Mouse (Mus musculus) forebrain, embryonic 10.5 days (tissue): ENCODE measurements around the gene Gjc2. TPM values are rescaled to one million over a fixed set of nuclear protein-coding genes. Genes with fewer than 3 reads are reported as not detected.

Experiments used
- DNase-seq: peaks from one replicate; pipeline ENCODE4 v3.0.0-alpha.2; 2017; ENCODE audit warnings: low spot score; ENCODE audit errors: extremely low spot score
- H3K27ac ChIP-seq: fragments of 300-500 bp; sonication (generic); 2 replicates; pipeline ENCODE4 v1.5.1; 2016; ENCODE audit warnings: mild to moderate bottlenecking
- H3K27me3 ChIP-seq: fragments of 300-500 bp; sonication (generic); 2 replicates; pipeline ENCODE4 v1.6.1; 2016; ENCODE audit warnings: mild to moderate bottlenecking; ENCODE audit not compliant: poor library complexity, severe bottlenecking
- H3K36me3 ChIP-seq: fragments of 300-500 bp; sonication (generic); replicated peaks from 2 replicates; pipeline ENCODE4 v1.6.1; 2016; ENCODE audit warnings: mild to moderate bottlenecking, moderate library complexity
- H3K4me1 ChIP-seq: fragments of 300-500 bp; sonication (generic); 2 replicates; pipeline ENCODE4 v1.6.1; 2016
- H3K4me3 ChIP-seq: fragments of 300-500 bp; sonication (generic); 2 replicates; pipeline ENCODE4 v1.5.1; 2016; ENCODE audit warnings: mild to moderate bottlenecking, moderate library complexity
- H3K9me3 ChIP-seq: fragments of 300-500 bp; sonication (generic); 2 replicates; pipeline ENCODE4 v1.6.1; 2016; ENCODE audit warnings: mild to moderate bottlenecking, moderate library complexity
- WGBS: fragments of 180-500 bp; shearing (Covaris S2); methylation state at CpG from one replicate; pipeline ENCODE4 v1.1.7; 2016; 5-methylcytosine and 5-hydroxymethylcytosine counted together
- polyA plus RNA-seq: library from polyadenylated mRNA; unstranded; fragments of >200 nt; fragmentation: Nextera tagmentation; extraction: Ambion mirVana; gene quantifications from 2 replicates; pipeline ENCODE4 v1.2.1, GENCODE M21; 2016

The Gjc2 gene
- polyA plus RNA-seq, 1 experiment from 2014 or later, result not detected

GRCm38 (mm10) chr11:59196230-59196629, 13.2 kb upstream of the Gjc2 start:
- Histone ChIP-seq H3K27ac (no peak overlapping the region), H3K9me3 (no peaks in the 10 kb centered on the region), H3K36me3 (peaks cover 16% of the 10 kb centered on the region), H3K4me3 (no peak overlapping the region), H3K27me3 (no peaks in the 10 kb centered on the region), H3K4me1 (peaks cover 7% of the 10 kb centered on the region)
- DNase-seq, result no peak

GRCm38 (mm10) chr11:59192059-59192386, 9.0 kb upstream of the Gjc2 start, which contains the start of gene Guk1:
TSS of gene Guk1 (minus strand) at chr11:59192212.
- DNase-seq, result no peak
- WGBS, result 5% methylated on average over 16 of the region's 16 CpGs
- Histone ChIP-seq H3K27ac (peak within 1 kb of the TSS; percentile 91), H3K36me3 (peaks cover under 1% of the 10 kb centered on the region; the same call in 1 of the 2 replicates), H3K4me1 (peaks cover 10% of the 10 kb centered on the region), H3K9me3 (no peaks in the 10 kb centered on the region), H3K27me3 (no peaks in the 10 kb centered on the region), H3K4me3 (peak within 1 kb of the TSS; percentile 73)

GRCm38 (mm10) chr11:59191231-59192058, 8.4 kb upstream of the Gjc2 start:
- peak; percentile 88 for DNase-seq
- no peaks in the 10 kb centered on the region for H3K27me3 ChIP-seq
- peaks cover 6% of the 10 kb centered on the region for H3K36me3 ChIP-seq
- H3K27ac ChIP-seq, result peak overlapping the region; percentile 91
- no peaks in the 10 kb centered on the region for H3K9me3 ChIP-seq
- H3K4me1 ChIP-seq, result peaks cover 10% of the 10 kb centered on the region
- WGBS, result under 1% methylated on average over 56 of the region's 59 CpGs
- peak overlapping the region; percentile 73 for H3K4me3 ChIP-seq

- DNase-seq, result no peak
- Histone ChIP-seq H3K9me3 (no peaks in the 10 kb centered on the region), H3K27ac (no peak overlapping the region), H3K27me3 (no peaks in the 10 kb centered on the region), H3K4me1 (peaks cover 10% of the 10 kb centered on the region), H3K4me3 (no peak overlapping the region), H3K36me3 (peaks cover 44% of the 10 kb centered on the region)
- WGBS, result 87% methylated on average over 6 of the region's 6 CpGs
These were observed 4.7 kb upstream of the Gjc2 start for GRCm38 (mm10) chr11:59187706-59188105.

GRCm38 (mm10) chr11:59185490-59185889, 2.5 kb upstream of the Gjc2 start:
- peaks cover 47% of the 10 kb centered on the region for H3K36me3 ChIP-seq
- peak; percentile 12 for DNase-seq
- WGBS, result 88% methylated on average over 5 of the region's 5 CpGs

GRCm38 (mm10) chr11:59183821-59184220, 808 bp upstream of the Gjc2 start:
- H3K9me3 ChIP-seq, result no peaks in the 10 kb centered on the region
- no peak for DNase-seq
- peaks cover 47% of the 10 kb centered on the region for H3K36me3 ChIP-seq
- no peaks in the 10 kb centered on the region for H3K4me1 ChIP-seq
- H3K27ac ChIP-seq, result no peak overlapping the region
- H3K4me3 ChIP-seq, result no peak overlapping the region
- 46% methylated on average over 3 of the region's 3 CpGs for WGBS
- H3K27me3 ChIP-seq, result peaks cover 19% of the 10 kb centered on the region

More at GRCm38 (mm10) chr11:59185490-59185889, 2.5 kb upstream of the Gjc2 start:
- H3K4me3 ChIP-seq, result no peak overlapping the region
- no peaks in the 10 kb centered on the region for H3K9me3 ChIP-seq
- H3K4me1 ChIP-seq, result no peaks in the 10 kb centered on the region
- H3K27me3 ChIP-seq, result peaks cover 5% of the 10 kb centered on the region; the same call in 1 of the 2 replicates
- H3K27ac ChIP-seq, result no peak overlapping the region

GRCm38 (mm10) chr11:59176921-59177320, 6.1 kb downstream of the Gjc2 start:
- no peaks in the 10 kb centered on the region for H3K36me3 ChIP-seq
- no peak for DNase-seq
- peaks cover 9% of the 10 kb centered on the region for H3K4me1 ChIP-seq
- H3K27ac ChIP-seq, result no peak overlapping the region
- 9% methylated on average over 34 of the region's 34 CpGs for WGBS
- peak overlapping the region; percentile 24; the same call in 1 of the 2 replicates for H3K4me3 ChIP-seq
- H3K9me3 ChIP-seq, result no peaks in the 10 kb centered on the region
- peaks cover 78% of the 10 kb centered on the region for H3K27me3 ChIP-seq

GRCm38 (mm10) chr11:59176475-59176874, 6.5 kb downstream of the Gjc2 start:
- H3K9me3 ChIP-seq, result no peaks in the 10 kb centered on the region
- no peak overlapping the region for H3K27ac ChIP-seq
- H3K27me3 ChIP-seq, result peaks cover 76% of the 10 kb centered on the region
- peaks cover 9% of the 10 kb centered on the region for H3K4me1 ChIP-seq
- no peaks in the 10 kb centered on the region for H3K36me3 ChIP-seq
- WGBS, result 5% methylated on average over 48 of the region's 48 CpGs
- peak overlapping the region; percentile 24; the same call in 1 of the 2 replicates for H3K4me3 ChIP-seq
- DNase-seq, result no peak

- DNase-seq, result no peak
- H3K27ac ChIP-seq, result no peak overlapping the region
- 65% methylated on average over 6 of the region's 6 CpGs for WGBS
- H3K27me3 ChIP-seq, result peaks cover 67% of the 10 kb centered on the region
- no peaks in the 10 kb centered on the region for H3K9me3 ChIP-seq
- no peaks in the 10 kb centered on the region for H3K36me3 ChIP-seq
- peaks cover 9% of the 10 kb centered on the region for H3K4me1 ChIP-seq
- H3K4me3 ChIP-seq, result no peak overlapping the region
These were observed 8.7 kb downstream of the Gjc2 start for GRCm38 (mm10) chr11:59174189-59174838.

- H3K27me3 ChIP-seq, result peaks cover 29% of the 10 kb centered on the region
- DNase-seq, result no peak
- H3K4me3 ChIP-seq, result no peak overlapping the region
- H3K36me3 ChIP-seq, result no peaks in the 10 kb centered on the region
- WGBS, result 78% methylated on average over 4 of the region's 4 CpGs
- no peaks in the 10 kb centered on the region for H3K9me3 ChIP-seq
- H3K27ac ChIP-seq, result no peak overlapping the region
- no peaks in the 10 kb centered on the region for H3K4me1 ChIP-seq
These were observed 12.5 kb downstream of the Gjc2 start for GRCm38 (mm10) chr11:59170549-59170948.

GRCm38 (mm10) chr11:59169807-59170206, 13.2 kb downstream of the Gjc2 start:
- WGBS, result 75% methylated on average over 3 of the region's 3 CpGs
- no peaks in the 10 kb centered on the region for H3K9me3 ChIP-seq
- no peak for DNase-seq
- peaks cover 22% of the 10 kb centered on the region for H3K27me3 ChIP-seq
- H3K27ac ChIP-seq, result no peak overlapping the region
- no peaks in the 10 kb centered on the region for H3K4me1 ChIP-seq
- no peak overlapping the region for H3K4me3 ChIP-seq
- H3K36me3 ChIP-seq, result no peaks in the 10 kb centered on the region

- no peaks in the 10 kb centered on the region for H3K36me3 ChIP-seq
- H3K4me3 ChIP-seq, result no peak overlapping the region
- peaks cover 22% of the 10 kb centered on the region for H3K4me1 ChIP-seq
- no peak overlapping the region for H3K27ac ChIP-seq
- no peak for DNase-seq
- WGBS, result 71% methylated on average over 2 of the region's 2 CpGs
- no peaks in the 10 kb centered on the region for H3K9me3 ChIP-seq
- H3K27me3 ChIP-seq, result no peaks in the 10 kb centered on the region
These were observed 17.3 kb downstream of the Gjc2 start for GRCm38 (mm10) chr11:59165616-59166241.

GRCm38 (mm10) chr11:59164384-59164783, 18.6 kb downstream of the Gjc2 start:
- Histone ChIP-seq H3K4me3 (peak overlapping the region; percentile 81), H3K9me3 (no peaks in the 10 kb centered on the region), H3K36me3 (no peaks in the 10 kb centered on the region), H3K4me1 (peaks cover 22% of the 10 kb centered on the region), H3K27me3 (no peaks in the 10 kb centered on the region), H3K27ac (peak overlapping the region; percentile 98)
- 89% methylated on average over 9 of the region's 9 CpGs for WGBS
- no peak for DNase-seq
